Mouse (Mus musculus): ENCODE data around the gene Olfr357.

Gene Olfr357

GRCm38 (mm10) chr2:36993527-36993926 is at the start of gene Olfr357:
TSS of gene Olfr357 (plus strand) at chr2:36993827.
- no peak for DNase-seq (ENCODE audit: low read depth, low spot score)

- no peak for DNase-seq (ENCODE audit: low read depth, low spot score)
These were observed 3.4 kb downstream of the Olfr357 start for GRCm38 (mm10) chr2:36997030-36997429.

- DNase-seq (ENCODE audit: low read depth, low spot score), result no peak
These were observed 15.6 kb downstream of the Olfr357 start, which contains the start of gene Olfr358 for GRCm38 (mm10) chr2:37009235-37009634. TSS of gene Olfr358 (minus strand) at chr2:37009335.
